Mouse (Mus musculus) embryonic facial prominence, embryonic 13.5 days (tissue): ENCODE results near the gene Socs2. TPM values are rescaled to one million over a fixed set of nuclear protein-coding genes. Genes with fewer than 3 reads are reported as not detected.

Experiments
- ATAC-seq: fragments of 200-750 bp; cut with Nextera tagmentation; 2 replicates; pipeline ENCODE4 v1.8.0; 2017; ENCODE audit warnings: low read depth; ENCODE audit not compliant: insufficient number of reproducible peaks, insufficient read depth, low FRiP score, low TSS enrichment
- H3K27ac ChIP-seq: fragments of 300-500 bp; sonication (generic); 2 replicates; pipeline ENCODE4 v1.5.1; 2015; ENCODE audit warnings: moderate library complexity, mild to moderate bottlenecking, inconsistent platforms
- H3K27me3 ChIP-seq: fragments of 300-500 bp; sonication (generic); 2 replicates; pipeline ENCODE4 v1.6.1; 2015; ENCODE audit warnings: mild to moderate bottlenecking, inconsistent platforms
- H3K36me3 ChIP-seq: fragments of 300-500 bp; sonication (generic); 2 replicates; pipeline ENCODE4 v1.6.1; 2015; ENCODE audit warnings: mild to moderate bottlenecking, inconsistent platforms
- H3K4me1 ChIP-seq: fragments of 300-500 bp; sonication (generic); 2 replicates; pipeline ENCODE4 v1.6.1; 2015; ENCODE audit warnings: inconsistent platforms
- H3K4me2 ChIP-seq: fragments of 300-500 bp; sonication (generic); 2 replicates; pipeline ENCODE4 v1.6.1; 2015; ENCODE audit warnings: moderate library complexity, mild to moderate bottlenecking, inconsistent platforms
- H3K4me3 ChIP-seq: fragments of 300-500 bp; sonication (generic); 2 replicates; pipeline ENCODE4 v1.5.1; 2015; ENCODE audit warnings: mild to moderate bottlenecking, inconsistent platforms
- H3K9ac ChIP-seq: fragments of 300-500 bp; sonication (generic); 2 replicates; pipeline ENCODE4 v1.6.1; 2015; ENCODE audit warnings: mild to moderate bottlenecking, inconsistent platforms
- H3K9me3 ChIP-seq: fragments of 300-500 bp; sonication (generic); 2 replicates; pipeline ENCODE4 v1.6.1; 2016; ENCODE audit warnings: inconsistent platforms
- WGBS: fragments of 180-500 bp; shearing (Covaris S2); methylation state at CpG from one replicate; pipeline ENCODE4 v1.1.7; 2015; ENCODE audit warnings: mixed read lengths; 5-methylcytosine and 5-hydroxymethylcytosine counted together
- polyA plus RNA-seq: library from polyadenylated mRNA; unstranded; fragments of >200 nt; fragmentation: Nextera tagmentation; extraction: Ambion mirVana; gene quantifications from 2 replicates; pipeline ENCODE4 v1.2.1, GENCODE M21; 2015

Gene Socs2
- polyA plus RNA-seq, 1 experiment from 2014 or later = 56.2 TPM

- H3K4me2 ChIP-seq = no peak overlapping the region
- WGBS = 56% methylated on average over 6 of the region's 6 CpGs
Measured at GRCm38 (mm10) chr10:95418631-95419030, 1.7 kb upstream of the Socs2 start.

GRCm38 (mm10) chr10:95417496-95418236 is 686 bp upstream of the Socs2 start:
- under 1% methylated on average over 25 of the region's 25 CpGs for WGBS
- Histone ChIP-seq H3K27me3 (peaks cover 9% of the 10 kb centered on the region), H3K36me3 (no peaks in the 10 kb centered on the region), H3K4me2 (peak overlapping the region; percentile 98), H3K9me3 (no peaks in the 10 kb centered on the region), H3K27ac (peak overlapping the region; percentile 88), H3K4me3 (peak overlapping the region; percentile 76), H3K9ac (peak overlapping the region; percentile 83), H3K4me1 (peaks cover 28% of the 10 kb centered on the region)
- ATAC-seq = 0 out of 2 replicates have a peak, but pooled peaks have one; percentile 1

More at GRCm38 (mm10) chr10:95418631-95419030, 1.7 kb upstream of the Socs2 start:
- no peaks in the 10 kb centered on the region for H3K9me3 ChIP-seq
- no peak overlapping the region for H3K4me3 ChIP-seq
- no peak overlapping the region for H3K27ac ChIP-seq
- no peak overlapping the region for H3K9ac ChIP-seq
- no peak for ATAC-seq
- H3K4me1 ChIP-seq = peaks cover 28% of the 10 kb centered on the region
- no peaks in the 10 kb centered on the region for H3K36me3 ChIP-seq
- H3K27me3 ChIP-seq = peaks cover 8% of the 10 kb centered on the region

GRCm38 (mm10) chr10:95416361-95416684 is 657 bp downstream of the Socs2 start:
- Histone ChIP-seq H3K27me3 (peaks cover 9% of the 10 kb centered on the region), H3K9me3 (no peaks in the 10 kb centered on the region), H3K27ac (peak overlapping the region; percentile 88), H3K4me3 (peak overlapping the region; percentile 76), H3K4me1 (peaks cover 28% of the 10 kb centered on the region), H3K4me2 (peak overlapping the region; percentile 98), H3K9ac (peak overlapping the region; percentile 83), H3K36me3 (no peaks in the 10 kb centered on the region)
- under 1% methylated on average over 34 of the region's 34 CpGs for WGBS
- peak; percentile 43 for ATAC-seq

GRCm38 (mm10) chr10:95415533-95416360 is 1.2 kb downstream of the Socs2 start:
- peak overlapping the region; percentile 83 for H3K9ac ChIP-seq
- peak overlapping the region; percentile 76 for H3K4me3 ChIP-seq
- H3K4me1 ChIP-seq = peaks cover 28% of the 10 kb centered on the region
- under 1% methylated on average over 65 of the region's 65 CpGs for WGBS
- H3K4me2 ChIP-seq = peak overlapping the region; percentile 98
- peaks cover 9% of the 10 kb centered on the region for H3K27me3 ChIP-seq
- H3K9me3 ChIP-seq = no peaks in the 10 kb centered on the region
- peak; percentile 9; the same call in 1 of the 2 replicates for ATAC-seq
- 0 out of 2 replicates have a peak, but pooled peaks cover 5% of the 10 kb centered on the region for H3K36me3 ChIP-seq
- peak overlapping the region; percentile 88 for H3K27ac ChIP-seq

GRCm38 (mm10) chr10:95415159-95415532 is 1.8 kb downstream of the Socs2 start:
- H3K4me3 ChIP-seq = peak overlapping the region; percentile 76
- no peak for ATAC-seq
- peaks cover 9% of the 10 kb centered on the region for H3K27me3 ChIP-seq
- H3K36me3 ChIP-seq = 0 out of 2 replicates have a peak, but pooled peaks cover 9% of the 10 kb centered on the region
- under 1% methylated on average over 15 of the region's 15 CpGs for WGBS
- peak overlapping the region; percentile 88 for H3K27ac ChIP-seq
- H3K4me2 ChIP-seq = peak overlapping the region; percentile 98
- H3K9ac ChIP-seq = peak overlapping the region; percentile 83
- peaks cover 28% of the 10 kb centered on the region for H3K4me1 ChIP-seq
- H3K9me3 ChIP-seq = no peaks in the 10 kb centered on the region

GRCm38 (mm10) chr10:95414316-95415158 is 2.4 kb downstream of the Socs2 start:
- under 1% methylated on average over 65 of the region's 65 CpGs for WGBS
- ATAC-seq = no peak
- H3K27ac ChIP-seq = 0 out of 2 replicates have a peak overlapping the region, but pooled peaks have one; percentile 16
- peak overlapping the region; percentile 98 for H3K4me2 ChIP-seq
- peaks cover 28% of the 10 kb centered on the region for H3K4me1 ChIP-seq
- H3K9me3 ChIP-seq = no peaks in the 10 kb centered on the region
- 0 out of 2 replicates have a peak, but pooled peaks cover 9% of the 10 kb centered on the region for H3K36me3 ChIP-seq
- peaks cover 9% of the 10 kb centered on the region for H3K27me3 ChIP-seq
- peak overlapping the region; percentile 76 for H3K4me3 ChIP-seq
- peak overlapping the region; percentile 83 for H3K9ac ChIP-seq

- Histone ChIP-seq H3K9ac (no peak overlapping the region), H3K4me1 (peaks cover 17% of the 10 kb centered on the region), H3K27ac (no peak overlapping the region), H3K4me2 (no peak overlapping the region), H3K9me3 (no peaks in the 10 kb centered on the region), H3K27me3 (peaks cover 12% of the 10 kb centered on the region), H3K4me3 (no peak overlapping the region), H3K36me3 (0 out of 2 replicates have a peak, but pooled peaks cover 9% of the 10 kb centered on the region)
- ATAC-seq = no peak
- WGBS = 90% methylated on average over 9 of the region's 9 CpGs
Measured at GRCm38 (mm10) chr10:95411139-95411538, 5.8 kb downstream of the Socs2 start.

- peaks cover 10% of the 10 kb centered on the region for H3K27me3 ChIP-seq
Measured at GRCm38 (mm10) chr10:95410709-95411108, 6.3 kb downstream of the Socs2 start.

GRCm38 (mm10) chr10:95410209-95410608 is 6.8 kb downstream of the Socs2 start:
- Histone ChIP-seq H3K4me1 (peaks cover 8% of the 10 kb centered on the region; the same call in 1 of the 2 replicates), H3K27ac (no peak overlapping the region), H3K9me3 (no peaks in the 10 kb centered on the region), H3K4me3 (no peak overlapping the region), H3K4me2 (no peak overlapping the region), H3K9ac (no peak overlapping the region), H3K27me3 (peaks cover 5% of the 10 kb centered on the region; the same call in 1 of the 2 replicates), H3K36me3 (0 out of 2 replicates have a peak, but pooled peaks cover 9% of the 10 kb centered on the region)
- no peak for ATAC-seq
- WGBS = 84% methylated on average over 4 of the region's 4 CpGs

More at GRCm38 (mm10) chr10:95410709-95411108, 6.3 kb downstream of the Socs2 start:
- H3K4me2 ChIP-seq = no peak overlapping the region
- 90% methylated on average over 7 of the region's 7 CpGs for WGBS
- H3K36me3 ChIP-seq = 0 out of 2 replicates have a peak, but pooled peaks cover 9% of the 10 kb centered on the region
- ATAC-seq = no peak
- H3K4me1 ChIP-seq = peaks cover 13% of the 10 kb centered on the region
- H3K4me3 ChIP-seq = no peak overlapping the region
- H3K9ac ChIP-seq = no peak overlapping the region
- H3K9me3 ChIP-seq = no peaks in the 10 kb centered on the region
- no peak overlapping the region for H3K27ac ChIP-seq

GRCm38 (mm10) chr10:95409149-95409548 is 7.8 kb downstream of the Socs2 start:
- Histone ChIP-seq H3K4me1 (0 out of 2 replicates have a peak, but pooled peaks cover 1% of the 10 kb centered on the region), H3K9ac (no peak overlapping the region), H3K9me3 (no peaks in the 10 kb centered on the region), H3K4me3 (no peak overlapping the region), H3K27ac (no peak overlapping the region), H3K4me2 (no peak overlapping the region), H3K27me3 (peaks cover 5% of the 10 kb centered on the region; the same call in 1 of the 2 replicates), H3K36me3 (0 out of 2 replicates have a peak, but pooled peaks cover 9% of the 10 kb centered on the region)
- ATAC-seq = no peak
- 74% methylated on average over 7 of the region's 7 CpGs for WGBS
